Mouse (Mus musculus) kidney, embryonic 15.5 days (tissue): ENCODE data around the gene Polr2b. TPM values are rescaled to one million over a fixed set of nuclear protein-coding genes. Genes with fewer than 3 reads are reported as not detected.
A peak's percentile ranks its signal among the peaks of the same experiment; 100 is the strongest.

Source experiments
- ATAC-seq: fragments of 200-750 bp; cut with Nextera tagmentation; replicated peaks from 2 replicates; pipeline ENCODE4 v1.8.0; 2017; ENCODE audit warnings: moderate TSS enrichment; ENCODE audit not compliant: low FRiP score
- H3K27ac ChIP-seq: fragments of 300-500 bp; sonication (generic); 2 replicates; pipeline ENCODE4 v1.5.1; 2015; ENCODE audit warnings: mild to moderate bottlenecking, inconsistent platforms
- H3K27me3 ChIP-seq: fragments of 300-500 bp; sonication (generic); 2 replicates; pipeline ENCODE4 v1.6.1; 2015; ENCODE audit warnings: inconsistent platforms
- H3K36me3 ChIP-seq: fragments of 300-500 bp; sonication (generic); 2 replicates; pipeline ENCODE4 v1.6.1; 2015; ENCODE audit warnings: inconsistent platforms
- H3K4me1 ChIP-seq: fragments of 300-500 bp; sonication (generic); 2 replicates; pipeline ENCODE4 v1.6.1; 2015; ENCODE audit warnings: inconsistent platforms
- H3K4me2 ChIP-seq: fragments of 300-500 bp; sonication (generic); 2 replicates; pipeline ENCODE4 v1.6.1; 2015; ENCODE audit warnings: moderate library complexity, mild to moderate bottlenecking, inconsistent platforms
- H3K4me3 ChIP-seq: fragments of 300-500 bp; sonication (generic); replicated peaks from 2 replicates; pipeline ENCODE4 v1.5.1; 2015; ENCODE audit warnings: mild to moderate bottlenecking, inconsistent platforms
- H3K9ac ChIP-seq: fragments of 300-500 bp; sonication (generic); 2 replicates; pipeline ENCODE4 v1.6.1; 2015; ENCODE audit warnings: mild to moderate bottlenecking, inconsistent platforms
- H3K9me3 ChIP-seq: fragments of 300-500 bp; sonication (generic); replicated peaks from 2 replicates; pipeline ENCODE4 v1.6.1; 2016; ENCODE audit warnings: inconsistent platforms
- WGBS: fragments of 180-500 bp; shearing (Covaris S2); methylation state at CpG from one replicate; pipeline ENCODE4 v1.1.7; 2015; ENCODE audit warnings: mixed read lengths; 5-methylcytosine and 5-hydroxymethylcytosine counted together
- polyA plus RNA-seq: library from polyadenylated mRNA; unstranded; fragments of >200 nt; fragmentation: Nextera tagmentation; extraction: Ambion mirVana; gene quantifications from 2 replicates; pipeline ENCODE4 v1.2.1, GENCODE M21; 2015

The Polr2b gene
- polyA plus RNA-seq, 1 experiment from 2014 or later = 67.0 TPM

DNA sequence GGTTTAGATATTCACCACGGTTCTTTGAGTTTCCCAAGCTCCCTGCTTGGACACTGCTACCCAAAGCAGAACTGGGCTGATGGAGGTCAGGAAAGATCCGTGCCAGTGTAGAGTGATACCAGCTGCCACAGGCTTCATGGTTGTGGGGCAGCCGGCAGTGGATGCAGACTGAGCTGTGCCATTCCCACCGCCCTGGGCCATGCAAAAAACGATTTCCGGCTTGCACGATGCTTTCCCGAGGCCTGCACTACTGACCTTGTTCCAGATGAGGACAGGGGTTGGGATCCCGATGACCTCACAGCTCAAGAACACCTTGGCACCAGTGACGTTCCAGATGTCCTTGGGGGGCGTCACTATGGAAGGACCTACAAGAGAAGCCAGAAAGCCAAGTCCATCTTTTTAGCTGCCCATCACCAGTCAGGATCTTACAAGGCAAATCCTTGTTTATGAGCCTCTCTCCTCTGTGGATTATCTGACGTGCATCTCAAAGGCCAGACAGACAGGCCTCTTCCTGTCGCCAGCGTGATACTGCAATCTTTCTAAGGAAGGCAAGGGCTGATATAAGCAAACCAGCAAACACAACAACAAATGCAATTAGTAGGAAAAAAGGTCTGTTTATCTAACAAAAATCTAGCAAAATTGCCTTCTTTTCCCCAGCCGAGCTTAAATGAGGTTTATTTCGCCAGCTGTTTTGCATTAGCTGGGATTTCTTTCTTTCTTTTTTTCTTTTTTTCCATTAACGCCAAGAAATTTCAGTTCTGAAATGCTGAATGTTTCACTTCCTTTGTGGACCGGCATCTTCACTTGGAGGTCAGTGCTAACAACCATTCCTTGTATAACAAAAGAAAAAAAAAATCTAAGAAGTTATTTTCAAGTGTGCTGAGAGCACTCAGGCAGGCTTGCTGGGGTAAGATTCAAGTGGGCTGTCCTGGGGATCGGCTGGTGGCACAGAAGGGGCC is 45.6 kb downstream of the Polr2b start:
- Histone ChIP-seq H3K9me3 (no peaks in the 10 kb centered on the region), H3K4me1 (peaks cover 68% of the 10 kb centered on the region), H3K36me3 (peaks cover 9% of the 10 kb centered on the region), H3K27me3 (no peaks in the 10 kb centered on the region), H3K27ac (peak overlapping the region; percentile 98), H3K4me2 (peak overlapping the region; percentile 53; the same call in 1 of the 2 replicates), H3K9ac (no peak overlapping the region), H3K4me3 (no peak overlapping the region)
- WGBS = 63% methylated on average over 19 of the region's 19 CpGs
- ATAC-seq = no peak

DNA sequence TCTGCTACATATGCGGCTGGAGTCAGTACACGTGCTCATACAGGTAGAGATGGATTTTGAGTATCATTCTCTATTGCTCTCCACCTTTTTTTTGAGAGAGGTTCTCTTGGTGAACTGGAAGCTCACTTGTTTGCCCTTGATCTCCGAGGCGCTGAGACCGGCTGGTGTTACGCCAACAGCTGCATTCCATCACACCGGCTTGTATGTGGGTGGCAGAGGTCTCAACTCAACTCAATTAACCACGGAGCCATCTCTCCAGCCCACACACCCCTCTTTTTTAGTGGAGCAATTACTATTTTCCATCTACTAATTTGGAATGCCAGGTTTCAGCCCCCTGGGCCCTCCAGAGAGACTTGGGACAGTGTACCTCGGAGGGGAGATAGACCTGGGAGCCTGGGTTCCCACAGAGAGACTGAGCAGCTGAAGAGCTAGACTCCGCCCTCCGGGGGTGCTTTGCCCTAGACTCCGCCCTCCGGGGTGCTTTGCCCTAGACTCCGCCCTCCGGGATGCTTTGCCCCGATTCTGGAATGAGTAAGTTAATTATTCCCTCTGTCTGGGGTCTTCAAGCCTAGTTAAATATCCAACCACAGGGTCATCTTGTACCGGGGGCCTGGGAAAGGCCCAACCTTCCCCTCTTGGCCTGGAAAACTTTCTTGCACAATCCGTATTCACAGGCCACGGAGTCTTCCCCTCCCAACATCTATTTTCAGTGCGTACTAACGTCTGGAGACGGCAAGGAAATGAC is 47.6 kb downstream of the Polr2b start:
- Histone ChIP-seq H3K4me1 (peaks cover 61% of the 10 kb centered on the region), H3K36me3 (no peaks in the 10 kb centered on the region), H3K4me2 (peak overlapping the region; percentile 53), H3K27ac (peak overlapping the region; percentile 98), H3K4me3 (peak overlapping the region; percentile 25), H3K9me3 (no peaks in the 10 kb centered on the region), H3K9ac (no peak overlapping the region), H3K27me3 (no peaks in the 10 kb centered on the region)
- WGBS = 9% methylated on average over 22 of the region's 22 CpGs
- ATAC-seq = peak; percentile 89

DNA sequence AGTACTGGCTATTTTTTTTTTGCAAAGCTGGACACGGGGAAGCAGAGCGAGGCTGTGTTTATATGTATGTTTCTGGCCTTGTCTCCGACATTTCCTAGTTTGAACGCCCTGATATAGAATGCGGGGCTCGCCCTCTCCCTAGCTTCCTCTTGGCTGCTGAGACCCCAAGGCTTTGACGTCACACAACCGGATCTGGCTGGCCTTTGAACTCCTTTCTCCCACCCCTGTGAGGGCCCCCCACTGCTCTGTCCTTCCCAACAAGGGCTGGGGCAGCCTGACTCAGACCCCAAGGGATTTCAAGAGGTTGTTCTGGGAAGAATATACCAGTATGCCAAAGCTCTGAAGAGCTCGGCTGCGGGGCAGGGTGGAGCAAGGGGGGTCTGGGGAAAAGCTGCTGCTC is 48.4 kb downstream of the Polr2b start:
- peak overlapping the region; percentile 53 for H3K4me2 ChIP-seq
- no peaks in the 10 kb centered on the region for H3K27me3 ChIP-seq
- no peaks in the 10 kb centered on the region for H3K36me3 ChIP-seq
- peak overlapping the region; percentile 98 for H3K27ac ChIP-seq
- ATAC-seq = peak; percentile 52
- H3K4me3 ChIP-seq = peak overlapping the region; percentile 25
- H3K9me3 ChIP-seq = no peaks in the 10 kb centered on the region
- 2% methylated on average over 10 of the region's 10 CpGs for WGBS
- peaks cover 66% of the 10 kb centered on the region for H3K4me1 ChIP-seq
- H3K9ac ChIP-seq = no peak overlapping the region

DNA sequence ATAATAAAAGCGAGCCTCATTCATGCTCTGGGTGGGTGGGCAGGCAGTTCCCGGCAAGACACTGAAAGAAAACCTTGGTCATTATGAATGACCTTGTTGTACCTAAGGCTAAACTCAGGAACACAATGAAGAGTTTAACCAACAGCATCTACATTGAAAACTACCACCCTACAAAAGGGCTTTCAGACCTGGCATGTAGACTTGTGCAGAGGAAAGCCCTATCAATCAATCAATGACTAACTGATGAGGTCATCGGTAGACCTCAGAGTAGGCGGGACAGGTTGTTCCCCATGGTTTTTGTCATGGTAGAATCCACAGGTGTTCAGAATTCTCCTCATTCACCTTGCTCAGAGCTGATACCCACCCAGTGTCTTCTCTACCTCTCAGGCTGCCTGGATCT is 50.0 kb downstream of the Polr2b start:
- no peaks in the 10 kb centered on the region for H3K9me3 ChIP-seq
- H3K9ac ChIP-seq = no peak overlapping the region
- H3K4me1 ChIP-seq = peaks cover 72% of the 10 kb centered on the region
- no peaks in the 10 kb centered on the region for H3K27me3 ChIP-seq
- H3K36me3 ChIP-seq = no peaks in the 10 kb centered on the region
- H3K4me2 ChIP-seq = no peak overlapping the region
- H3K4me3 ChIP-seq = no peak overlapping the region
- no peak for ATAC-seq
- WGBS = 88% methylated on average over 4 of the region's 4 CpGs
- H3K27ac ChIP-seq = 0 out of 2 replicates have a peak overlapping the region, but pooled peaks have one; percentile 5

DNA sequence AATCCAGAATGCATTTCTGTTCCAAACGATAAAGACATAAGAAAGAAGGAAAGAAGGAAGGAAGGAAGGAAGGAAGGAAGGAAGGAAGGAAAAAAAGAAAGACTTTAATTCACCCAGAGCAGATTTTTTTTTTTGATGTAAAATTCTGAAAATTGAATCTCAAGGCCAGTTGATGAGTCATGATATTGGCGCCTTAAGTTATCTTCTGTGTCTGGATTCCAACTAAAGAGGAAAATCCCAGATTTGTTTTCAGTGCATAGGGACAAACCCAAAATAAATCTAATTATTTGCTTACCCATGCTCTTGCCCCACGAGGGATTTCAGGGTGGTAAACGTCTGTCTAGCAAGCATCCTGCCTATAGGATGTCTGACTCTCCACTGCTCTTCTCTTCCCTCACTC is 51.1 kb downstream of the Polr2b start:
- ATAC-seq = no peak
- Histone ChIP-seq H3K27me3 (no peaks in the 10 kb centered on the region), H3K4me3 (no peak overlapping the region), H3K27ac (no peak overlapping the region), H3K9ac (no peak overlapping the region), H3K36me3 (no peaks in the 10 kb centered on the region), H3K4me2 (no peak overlapping the region), H3K4me1 (peaks cover 67% of the 10 kb centered on the region), H3K9me3 (no peaks in the 10 kb centered on the region)
- WGBS = 70% methylated on average over 4 of the region's 4 CpGs

DNA sequence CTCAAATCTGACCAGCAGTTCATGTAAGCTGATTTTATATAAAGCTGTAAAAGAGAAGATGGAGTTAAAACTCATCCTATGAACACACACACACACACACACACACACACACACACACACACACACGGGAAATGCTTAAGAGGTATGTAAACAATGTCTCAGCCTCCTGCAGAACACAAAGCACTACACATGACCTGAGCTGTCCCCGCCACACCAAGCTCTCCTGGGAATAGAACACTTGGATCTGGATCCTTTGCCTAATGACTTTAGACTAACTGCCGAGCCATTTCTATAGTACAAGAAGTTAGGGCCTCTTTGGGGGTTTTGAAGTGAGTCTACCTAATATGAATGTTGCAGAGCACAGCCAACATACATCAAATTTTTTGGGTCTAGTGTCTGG is 52.2 kb downstream of the Polr2b start:
- H3K4me1 ChIP-seq = peaks cover 64% of the 10 kb centered on the region
- H3K4me2 ChIP-seq = no peak overlapping the region
- no peak overlapping the region for H3K9ac ChIP-seq
- no peak for ATAC-seq
- H3K27ac ChIP-seq = no peak overlapping the region
- H3K27me3 ChIP-seq = no peaks in the 10 kb centered on the region
- no peaks in the 10 kb centered on the region for H3K9me3 ChIP-seq
- WGBS = 52% methylated on average over 3 of the region's 3 CpGs
- no peak overlapping the region for H3K4me3 ChIP-seq
- H3K36me3 ChIP-seq = no peaks in the 10 kb centered on the region

DNA sequence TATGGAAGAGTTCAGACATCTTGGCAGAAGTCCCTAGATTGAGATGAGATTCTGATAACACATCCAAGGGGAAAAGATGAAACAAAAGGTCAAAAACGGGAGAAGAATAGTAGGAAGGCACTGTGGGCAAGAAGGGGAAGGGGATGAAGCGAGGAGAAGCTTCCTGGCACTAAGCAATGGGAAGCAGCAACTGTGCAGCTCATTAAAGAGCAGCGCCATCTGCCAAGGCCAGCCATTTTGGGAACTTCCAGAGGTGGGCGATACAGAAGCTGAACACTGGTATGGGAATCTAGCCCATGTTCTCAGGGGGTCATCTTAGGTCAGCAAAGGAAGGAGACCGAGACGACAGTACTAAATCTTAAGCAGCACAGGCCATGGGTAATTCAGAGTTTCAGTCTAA is 53.7 kb downstream of the Polr2b start:
- Histone ChIP-seq H3K27ac (peak overlapping the region; percentile 64; the same call in 1 of the 2 replicates), H3K4me2 (no peak overlapping the region), H3K9ac (no peak overlapping the region), H3K4me3 (no peak overlapping the region), H3K27me3 (no peaks in the 10 kb centered on the region), H3K9me3 (no peaks in the 10 kb centered on the region), H3K4me1 (peaks cover 63% of the 10 kb centered on the region), H3K36me3 (no peaks in the 10 kb centered on the region)
- 62% methylated on average over 6 of the region's 6 CpGs for WGBS
- 0 out of 2 replicates have a peak, but pooled peaks have one; percentile 7 for ATAC-seq

DNA sequence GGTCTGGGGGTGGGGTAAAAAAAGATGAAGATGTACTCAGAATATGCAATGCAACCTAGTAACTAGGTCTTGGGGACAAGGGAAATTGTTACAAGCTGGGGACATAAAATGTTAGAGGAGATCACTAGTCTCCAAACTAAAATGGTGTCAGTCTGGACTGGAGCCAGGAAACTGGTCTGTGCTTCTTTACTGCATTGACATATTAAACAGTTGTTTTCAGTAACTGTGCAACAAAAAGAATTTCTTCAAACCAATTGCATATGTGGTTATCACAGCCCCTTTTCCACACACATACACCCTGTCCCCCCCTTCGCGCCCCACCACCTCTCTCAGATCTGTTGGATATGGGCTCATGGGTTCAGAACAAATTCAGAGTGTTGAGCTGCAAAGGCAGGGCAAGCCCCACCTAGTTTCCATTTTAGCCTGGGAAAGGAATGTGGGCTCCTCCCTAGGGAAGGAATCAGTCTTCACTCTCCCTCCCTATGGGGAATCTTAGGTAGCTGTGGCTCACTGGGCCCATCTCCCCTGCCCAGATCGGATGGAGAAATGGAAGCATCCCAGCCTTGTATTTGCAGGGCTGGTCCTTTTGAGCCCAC is 54.6 kb downstream of the Polr2b start:
- Histone ChIP-seq H3K9ac (no peak overlapping the region), H3K4me2 (no peak overlapping the region), H3K27me3 (no peaks in the 10 kb centered on the region), H3K27ac (peak overlapping the region; percentile 64), H3K36me3 (no peaks in the 10 kb centered on the region), H3K4me1 (peaks cover 63% of the 10 kb centered on the region), H3K4me3 (no peak overlapping the region), H3K9me3 (no peaks in the 10 kb centered on the region)
- ATAC-seq = no peak; the same call in 1 of the 2 replicates
- WGBS = 83% methylated on average over 3 of the region's 3 CpGs

DNA sequence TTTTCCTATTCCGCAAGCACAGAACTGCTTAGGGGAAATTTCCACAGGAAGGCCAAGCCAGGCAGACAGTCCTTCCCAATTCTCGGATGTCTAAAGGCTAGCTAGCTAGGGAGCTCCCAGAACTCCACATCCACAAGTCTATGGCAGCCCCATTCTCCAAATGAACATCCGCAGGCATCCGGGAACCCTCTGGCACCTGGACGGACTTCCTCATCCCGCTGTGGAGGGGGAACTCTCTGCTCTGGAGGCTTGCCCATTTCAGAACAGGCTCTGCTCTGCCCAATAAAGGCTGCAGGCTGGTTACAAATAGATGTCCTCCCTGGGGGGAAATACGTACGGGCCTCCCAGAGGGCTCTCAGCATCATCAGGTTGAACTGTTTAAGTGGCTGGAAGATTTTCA is 56.4 kb downstream of the Polr2b start:
- no peak overlapping the region for H3K9ac ChIP-seq
- no peak for ATAC-seq
- H3K9me3 ChIP-seq = no peaks in the 10 kb centered on the region
- peak overlapping the region; percentile 11; the same call in 1 of the 2 replicates for H3K27ac ChIP-seq
- H3K4me2 ChIP-seq = no peak overlapping the region
- H3K4me1 ChIP-seq = peaks cover 68% of the 10 kb centered on the region
- H3K36me3 ChIP-seq = no peaks in the 10 kb centered on the region
- no peak overlapping the region for H3K4me3 ChIP-seq
- no peaks in the 10 kb centered on the region for H3K27me3 ChIP-seq
- WGBS = 89% methylated on average over 8 of the region's 8 CpGs

DNA sequence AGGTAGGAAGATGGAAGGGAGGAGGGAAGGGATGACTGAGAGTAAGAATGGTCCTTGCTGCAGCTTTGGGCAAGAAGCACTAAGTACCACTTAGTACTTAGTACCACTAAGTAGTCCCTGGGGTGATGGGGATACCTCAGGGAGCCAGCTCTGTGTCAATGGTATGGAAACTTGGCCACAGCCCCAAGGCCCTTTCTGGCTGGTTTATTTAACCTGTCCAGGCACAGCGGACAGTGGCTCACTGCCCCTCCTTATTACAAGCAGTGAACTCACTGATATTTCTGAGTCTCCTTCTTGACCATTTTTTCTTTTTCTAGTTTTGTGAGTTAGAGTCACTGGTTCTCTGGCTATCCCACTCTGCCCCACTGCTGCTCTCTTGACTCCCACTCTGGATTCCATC is 57.2 kb downstream of the Polr2b start:
- no peak overlapping the region for H3K9ac ChIP-seq
- H3K9me3 ChIP-seq = no peaks in the 10 kb centered on the region
- ATAC-seq = no peak
- H3K27ac ChIP-seq = peak overlapping the region; percentile 73
- H3K36me3 ChIP-seq = no peaks in the 10 kb centered on the region
- peaks cover 71% of the 10 kb centered on the region for H3K4me1 ChIP-seq
- no peaks in the 10 kb centered on the region for H3K27me3 ChIP-seq
- no peak overlapping the region for H3K4me3 ChIP-seq
- WGBS = 82% methylated on average over 1 of the region's 1 CpGs
- no peak overlapping the region for H3K4me2 ChIP-seq

DNA sequence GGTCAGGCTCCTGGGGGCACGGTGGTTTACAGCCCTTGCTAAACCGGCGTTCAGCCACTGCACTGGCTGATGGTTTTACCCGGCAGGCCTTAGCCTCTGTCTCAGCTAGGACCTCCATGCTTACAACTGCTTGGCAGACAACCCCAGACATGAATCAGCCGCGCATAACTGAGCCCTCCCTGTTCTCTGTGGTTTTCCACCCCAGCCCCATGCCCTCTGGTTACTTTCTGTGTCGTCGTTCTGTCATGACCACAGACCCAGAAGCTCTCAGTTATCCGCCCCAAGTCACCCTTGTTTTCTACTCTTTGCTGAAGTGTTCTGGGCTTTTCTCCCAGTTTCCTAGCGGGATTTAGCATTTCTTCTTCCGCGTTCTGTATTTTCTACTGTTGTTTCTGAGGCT is 57.7 kb downstream of the Polr2b start:
- H3K4me3 ChIP-seq = no peak overlapping the region
- ATAC-seq = no peak
- no peaks in the 10 kb centered on the region for H3K27me3 ChIP-seq
- no peak overlapping the region for H3K9ac ChIP-seq
- no peaks in the 10 kb centered on the region for H3K36me3 ChIP-seq
- peak overlapping the region; percentile 73 for H3K27ac ChIP-seq
- H3K4me1 ChIP-seq = peaks cover 76% of the 10 kb centered on the region
- no peak overlapping the region for H3K4me2 ChIP-seq
- 44% methylated on average over 12 of the region's 12 CpGs for WGBS
- no peaks in the 10 kb centered on the region for H3K9me3 ChIP-seq

DNA sequence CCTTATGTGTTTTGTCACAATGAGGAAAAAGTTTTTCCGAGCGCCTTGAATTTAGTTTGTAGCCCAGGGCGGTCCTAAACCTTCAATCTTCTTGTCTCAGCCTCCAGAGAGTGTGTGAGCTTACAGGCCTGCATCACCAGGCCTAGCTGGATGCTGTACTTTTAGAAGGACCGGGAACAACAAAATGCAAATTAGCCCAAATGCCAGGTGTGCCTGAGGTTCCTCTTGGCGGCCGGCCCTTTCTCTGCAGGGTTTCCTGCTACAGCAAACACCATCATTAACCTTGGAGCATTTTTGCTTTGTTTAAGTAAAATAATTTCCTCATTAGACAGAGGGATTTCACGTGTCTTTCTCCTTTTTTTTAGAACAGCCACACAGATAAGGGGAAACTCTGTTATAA is 58.2 kb downstream of the Polr2b start:
- Histone ChIP-seq H3K4me3 (no peak overlapping the region), H3K27ac (peak overlapping the region; percentile 73), H3K36me3 (no peaks in the 10 kb centered on the region), H3K9me3 (no peaks in the 10 kb centered on the region), H3K9ac (no peak overlapping the region), H3K4me1 (peaks cover 75% of the 10 kb centered on the region), H3K27me3 (no peaks in the 10 kb centered on the region), H3K4me2 (no peak overlapping the region)
- WGBS = 52% methylated on average over 7 of the region's 7 CpGs
- ATAC-seq = no peak
